Mouse (Mus musculus) stomach, postnatal 0 days (tissue): ENCODE measurements at regions not wholly inside any gene's neighbourhood (a gene's known extent, or its start where the extent isn't known, plus 50 kb on each side); places are given as distances from the start of the nearest gene placed in this dataset.

Source experiments
- CTCF ChIP-seq: IDR thresholded peaks from 2 replicates; pipeline ENCODE4 v1.5.1; 2016; ENCODE audit warnings: antibody characterized with exemption, low read depth, mild to moderate bottlenecking, moderate library complexity
- EP300 ChIP-seq: optimal IDR thresholded peaks from 2 replicates; pipeline ENCODE3; 2016; ENCODE audit warnings: antibody characterized with exemption

- TF ChIP-seq EP300 (no peak), CTCF (no peak)
Measured at GRCm38 (mm10) chr8:126808496-126808895, 137.1 kb downstream of the Tomm20 start.
